Mouse (Mus musculus) left cerebral cortex, postnatal 25 days (tissue): Measurements from ENCODE around the gene Wdr78. TPM values are rescaled to one million over a fixed set of nuclear protein-coding genes. Genes with fewer than 3 reads are reported as not detected.

Source experiments
- DNase-seq, 2 experiments: peaks; one replicate each; pipeline ENCODE4 v3.0.0; 2022; ENCODE audit warnings: low spot score in 2 of 2, mixed read lengths in 1 of 2
- intact Hi-C: fragments of 180-260 bp; cut with DNase I; formaldehyde crosslinking; loops from one replicate; pipeline ENCODE4 v1.15.1; 2025
- total RNA-seq, 2 experiments: library from RNA; stranded (reverse); gene quantifications; 2 replicates each; pipeline ENCODE4 v1.2.3; 2021

Wdr78 gene
- total RNA-seq, 2 experiments from 2014 or later, result 13.0 to 16.5 TPM

GRCm38 (mm10) chr4:102990016-102990415 lies 124.3 kb downstream of the Wdr78 start:
- DNase-seq, result no peak
- intact Hi-C loops, result no loop called here

GRCm38 (mm10) chr4:102989391-102989790 lies 125.0 kb downstream of the Wdr78 start:
- DNase-seq, result no peak
- intact Hi-C loops, result loop anchor here (5.0 kb wide), 1 partner anchor 358 kb away; no protein-coding TSS in a partner anchor

GRCm38 (mm10) chr4:102988526-102988925 lies 125.8 kb downstream of the Wdr78 start:
- intact Hi-C loops, result loop anchor here (5.0 kb wide), 1 partner anchor 359 kb away; no protein-coding TSS in a partner anchor
- DNase-seq, result no peak

Other genes starting within 250 kb of the Wdr78 start
- under 1 TPM; 0.18 to 0.41 TPM for gene Tctex1d1, start 135.9 kb downstream of the Wdr78 start, total RNA-seq
- 1 to 10 TPM; 1.3 to 1.4 TPM for gene Insl5, start 87.7 kb downstream of the Wdr78 start, total RNA-seq
- 10 to 100 TPM; 39.1 to 42.7 TPM for gene Mier1, start 165 bp downstream of the Wdr78 start, total RNA-seq
- gene Slc35d1, start 100.6 kb upstream of the Wdr78 start, total RNA-seq, result 10 to 100 TPM; 12.1 to 13.5 TPM
- not detected for gene 4921539E11Rik, start 176.3 kb upstream of the Wdr78 start, total RNA-seq
- 1 to 10 TPM; 8.4 to 9.1 TPM for gene Oma1, start 199.3 kb upstream of the Wdr78 start, total RNA-seq